Mouse (Mus musculus): ENCODE data around the gene Havcr1. TPM values are rescaled to one million over a fixed set of nuclear protein-coding genes. Genes with fewer than 3 reads are reported as not detected.
"Not testable (repeated sequence)": the region's sequence is repeated elsewhere in the genome, so short reads cannot be mapped to it uniquely, and the experiment has no call there.

Havcr1 gene
- polyA plus RNA-seq, 1 experiment from 2014 or later, result not detected

DNA sequence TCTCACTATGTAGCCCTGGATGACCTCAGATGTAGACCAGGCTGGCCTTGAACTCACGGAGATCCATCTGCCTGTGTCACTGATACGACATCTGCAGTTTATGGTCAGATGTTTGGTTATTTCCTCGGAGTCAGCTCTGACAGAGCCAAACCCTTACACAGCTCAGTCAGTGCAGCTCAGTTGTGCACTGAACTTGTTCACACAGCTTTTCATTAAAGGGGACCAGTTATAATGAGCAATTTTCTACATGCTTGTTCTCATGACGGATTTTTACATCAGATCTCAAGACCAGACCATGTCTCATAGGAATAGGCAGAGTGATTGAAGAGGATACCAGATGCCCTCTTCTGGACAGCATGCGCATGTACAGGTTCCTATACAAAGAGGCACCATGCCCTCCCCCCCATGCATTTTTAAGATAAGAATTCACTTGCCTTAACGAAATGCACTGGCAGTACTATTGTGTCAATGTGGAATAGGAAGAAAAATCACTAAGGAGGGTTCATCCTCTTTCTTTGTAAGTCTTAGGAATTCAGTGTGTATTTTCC, 1.6 kb upstream of the Havcr1 start:
- no peak for ATAC-seq (ENCODE audit: insufficient read depth, low FRiP score, low TSS enrichment)
- Histone ChIP-seq H3K27ac (ENCODE audit: low read depth, low read length) (no peak overlapping the region), H3K9me3 (ENCODE audit: control insufficient read depth, low read length) (no peaks in the 10 kb centered on the region), H3K9ac (ENCODE audit: low read length) (no peak overlapping the region), H3K27me3 (ENCODE audit: control insufficient read depth, insufficient read depth, low read length) (no peaks in the 10 kb centered on the region), H3K36me3 (ENCODE audit: control insufficient read depth, insufficient read depth, low read length) (no peaks in the 10 kb centered on the region), H3K4me1 (ENCODE audit: control insufficient read depth, insufficient read depth, low read length) (no peaks in the 10 kb centered on the region), H3K4me2 (ENCODE audit: low read depth) (no peak overlapping the region), H3K4me3 (ENCODE audit: low read depth, low read length) (no peak overlapping the region)
- no peak for DNase-seq (ENCODE audit: low spot score)
- 67% methylated on average over 6 of the region's 6 CpGs for WGBS

DNA sequence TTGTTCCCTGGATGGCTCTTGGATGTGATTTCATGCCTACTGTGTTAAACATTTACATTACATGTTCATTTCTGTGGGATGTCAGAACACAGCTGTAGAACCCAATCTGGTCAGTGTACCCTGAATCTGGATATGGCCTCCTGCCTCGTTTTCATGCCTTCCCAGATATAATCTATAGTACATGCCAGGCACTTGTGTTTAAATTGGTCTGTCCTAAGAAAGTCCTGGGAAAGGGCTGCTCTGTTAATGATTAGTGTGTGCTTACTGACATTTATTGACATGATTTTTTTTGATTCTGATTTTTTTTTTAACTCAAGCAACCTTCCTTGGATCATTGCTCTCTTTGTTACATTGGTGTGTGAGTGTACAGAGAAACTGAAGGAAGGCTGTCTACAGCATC, 263 bp upstream of the Havcr1 start:
- no peak for ATAC-seq (ENCODE audit: insufficient read depth, low FRiP score, low TSS enrichment)
- Histone ChIP-seq H3K9ac (ENCODE audit: low read length) (no peak overlapping the region), H3K4me3 (ENCODE audit: low read depth, low read length) (no peak overlapping the region), H3K36me3 (ENCODE audit: control insufficient read depth, insufficient read depth, low read length) (no peaks in the 10 kb centered on the region), H3K4me1 (ENCODE audit: control insufficient read depth, insufficient read depth, low read length) (no peaks in the 10 kb centered on the region), H3K27me3 (ENCODE audit: control insufficient read depth, insufficient read depth, low read length) (no peaks in the 10 kb centered on the region), H3K27ac (ENCODE audit: low read depth, low read length) (no peak overlapping the region), H3K9me3 (ENCODE audit: control insufficient read depth, low read length) (no peaks in the 10 kb centered on the region), H3K4me2 (ENCODE audit: low read depth) (no peak overlapping the region)
- no peak for DNase-seq (ENCODE audit: low spot score)
- WGBS, result 59% methylated on average over 1 of the region's 1 CpGs

DNA sequence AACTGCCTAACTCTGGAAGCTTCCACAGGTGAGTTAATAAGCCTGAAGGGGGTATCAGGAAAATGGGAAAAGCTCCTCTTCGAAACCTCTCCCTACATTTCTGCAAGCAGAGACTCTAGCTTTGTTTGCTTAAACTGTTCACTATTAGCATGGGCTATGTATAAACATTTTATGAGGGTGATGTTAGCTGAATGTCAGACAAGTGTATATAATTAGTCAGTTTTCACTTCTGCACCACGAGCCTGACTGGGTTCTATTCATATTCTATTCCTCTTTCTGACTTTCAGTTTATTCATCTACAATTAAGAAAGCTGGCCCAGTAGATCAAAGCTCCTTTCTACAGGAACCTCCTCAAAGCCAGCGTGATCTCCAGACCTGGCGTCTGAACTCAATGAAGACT, 4.6 kb downstream of the Havcr1 start:
- Histone ChIP-seq H3K27ac (ENCODE audit: low read depth, low read length) (no peak overlapping the region), H3K27me3 (ENCODE audit: control insufficient read depth, insufficient read depth, low read length) (no peaks in the 10 kb centered on the region), H3K4me1 (ENCODE audit: control insufficient read depth, insufficient read depth, low read length) (no peaks in the 10 kb centered on the region), H3K9me3 (ENCODE audit: control insufficient read depth, low read length) (no peaks in the 10 kb centered on the region), H3K4me2 (ENCODE audit: low read depth) (no peak overlapping the region), H3K36me3 (ENCODE audit: control insufficient read depth, insufficient read depth, low read length) (no peaks in the 10 kb centered on the region), H3K4me3 (ENCODE audit: low read depth, low read length) (no peak overlapping the region), H3K9ac (ENCODE audit: low read length) (no peak overlapping the region)
- 90% methylated on average over 4 of the region's 4 CpGs for WGBS
- no peak for DNase-seq (ENCODE audit: low spot score)
- ATAC-seq (ENCODE audit: insufficient read depth, low FRiP score, low TSS enrichment), result no peak

DNA sequence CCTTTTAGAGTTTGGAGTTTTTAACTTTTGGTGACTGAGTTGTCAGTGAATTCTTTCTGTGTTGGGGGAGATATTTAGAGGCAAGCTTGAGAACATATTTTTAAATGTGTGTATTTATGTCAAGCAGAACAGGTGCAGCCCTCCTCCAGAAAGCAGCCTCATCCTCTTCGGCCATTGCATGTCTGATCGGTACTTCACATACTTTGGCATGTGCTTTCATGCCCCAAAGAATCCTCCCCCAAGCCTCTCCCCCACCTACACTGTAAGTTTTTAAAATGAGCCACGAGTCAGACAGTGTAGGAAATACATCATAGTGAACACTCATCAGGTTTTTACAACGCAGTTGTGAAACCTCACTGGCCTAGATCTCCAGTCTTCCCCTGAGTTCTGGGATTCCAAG, 6.0 kb downstream of the Havcr1 start:
- no peaks in the 10 kb centered on the region for H3K36me3 ChIP-seq (ENCODE audit: control insufficient read depth, insufficient read depth, low read length)
- ATAC-seq (ENCODE audit: insufficient read depth, low FRiP score, low TSS enrichment) (no peak), DNase-seq (ENCODE audit: low spot score) (no peak)
- no peak overlapping the region for H3K4me3 ChIP-seq (ENCODE audit: low read depth, low read length)
- H3K9ac ChIP-seq (ENCODE audit: low read length), result no peak overlapping the region
- H3K27ac ChIP-seq (ENCODE audit: low read depth, low read length), result no peak overlapping the region
- 85% methylated on average over 4 of the region's 4 CpGs for WGBS
- H3K27me3 ChIP-seq (ENCODE audit: control insufficient read depth, insufficient read depth, low read length), result no peaks in the 10 kb centered on the region
- H3K4me2 ChIP-seq (ENCODE audit: low read depth), result no peak overlapping the region
- no peaks in the 10 kb centered on the region for H3K9me3 ChIP-seq (ENCODE audit: control insufficient read depth, low read length)
- no peaks in the 10 kb centered on the region for H3K4me1 ChIP-seq (ENCODE audit: control insufficient read depth, insufficient read depth, low read length)

DNA sequence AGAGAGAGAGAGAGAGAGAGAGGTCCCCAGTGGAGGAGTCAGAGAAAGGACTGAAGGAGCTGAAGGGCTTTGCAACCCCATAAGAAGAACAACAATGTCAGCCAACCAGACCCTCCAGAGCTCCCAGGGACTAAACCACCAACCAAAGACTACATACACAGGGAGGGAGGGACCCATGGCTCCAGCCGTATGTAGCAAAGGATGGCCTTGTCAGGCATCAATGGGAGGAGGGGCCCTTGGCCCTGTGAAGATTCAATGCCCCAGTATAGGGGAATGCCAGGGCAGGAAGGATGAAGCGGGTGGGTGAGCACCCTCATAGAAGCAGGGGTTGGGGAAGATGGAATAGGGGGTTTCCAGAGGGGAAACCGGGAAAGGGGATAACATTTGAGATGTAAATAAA, 6.8 kb downstream of the Havcr1 start:
- 83% methylated on average over 3 of the region's 3 CpGs for WGBS
- Histone ChIP-seq H3K27ac (ENCODE audit: low read depth, low read length) (no peak overlapping the region), H3K27me3 (ENCODE audit: control insufficient read depth, insufficient read depth, low read length) (no peaks in the 10 kb centered on the region), H3K4me3 (ENCODE audit: low read depth, low read length) (no peak overlapping the region), H3K9ac (ENCODE audit: low read length) (no peak overlapping the region), H3K4me1 (ENCODE audit: control insufficient read depth, insufficient read depth, low read length) (no peaks in the 10 kb centered on the region), H3K9me3 (ENCODE audit: control insufficient read depth, low read length) (no peaks in the 10 kb centered on the region), H3K36me3 (ENCODE audit: control insufficient read depth, insufficient read depth, low read length) (no peaks in the 10 kb centered on the region), H3K4me2 (ENCODE audit: low read depth) (no peak overlapping the region)
- no peak for DNase-seq (ENCODE audit: low spot score)
- no peak for ATAC-seq (ENCODE audit: insufficient read depth, low FRiP score, low TSS enrichment)

DNA sequence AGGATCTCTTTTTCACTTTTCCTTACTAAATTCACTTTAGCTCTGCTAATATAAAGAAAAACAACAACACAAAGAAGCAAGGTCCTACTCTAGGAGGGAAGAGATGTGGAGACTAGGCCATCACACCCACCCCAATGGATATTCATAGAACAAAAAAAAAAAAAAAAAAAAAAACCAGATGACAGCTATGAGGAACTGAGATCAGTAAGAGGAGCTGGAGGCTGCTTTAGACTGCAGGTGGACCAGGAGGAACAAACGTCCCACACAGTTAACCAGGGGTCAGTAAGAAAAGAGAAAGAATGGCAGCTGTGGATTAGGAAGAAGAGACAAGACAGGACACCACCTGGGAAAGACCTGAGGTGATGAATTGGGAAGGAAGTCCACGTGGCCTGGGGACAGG, 13.1 kb downstream of the Havcr1 start:
- no peaks in the 10 kb centered on the region for H3K4me1 ChIP-seq (ENCODE audit: control insufficient read depth, insufficient read depth, low read length)
- no peak overlapping the region for H3K4me2 ChIP-seq (ENCODE audit: low read depth)
- H3K27me3 ChIP-seq (ENCODE audit: control insufficient read depth, insufficient read depth, low read length), result no peaks in the 10 kb centered on the region
- DNase-seq (ENCODE audit: low spot score) (no peak), ATAC-seq (ENCODE audit: insufficient read depth, low FRiP score, low TSS enrichment) (no peak)
- no peak overlapping the region for H3K9ac ChIP-seq (ENCODE audit: low read length)
- WGBS, result 75% methylated on average over 2 of the region's 2 CpGs
- H3K27ac ChIP-seq (ENCODE audit: low read depth, low read length), result no peak overlapping the region
- no peaks in the 10 kb centered on the region for H3K9me3 ChIP-seq (ENCODE audit: control insufficient read depth, low read length)
- no peak overlapping the region for H3K4me3 ChIP-seq (ENCODE audit: low read depth, low read length)
- H3K36me3 ChIP-seq (ENCODE audit: control insufficient read depth, insufficient read depth, low read length), result no peaks in the 10 kb centered on the region

DNA sequence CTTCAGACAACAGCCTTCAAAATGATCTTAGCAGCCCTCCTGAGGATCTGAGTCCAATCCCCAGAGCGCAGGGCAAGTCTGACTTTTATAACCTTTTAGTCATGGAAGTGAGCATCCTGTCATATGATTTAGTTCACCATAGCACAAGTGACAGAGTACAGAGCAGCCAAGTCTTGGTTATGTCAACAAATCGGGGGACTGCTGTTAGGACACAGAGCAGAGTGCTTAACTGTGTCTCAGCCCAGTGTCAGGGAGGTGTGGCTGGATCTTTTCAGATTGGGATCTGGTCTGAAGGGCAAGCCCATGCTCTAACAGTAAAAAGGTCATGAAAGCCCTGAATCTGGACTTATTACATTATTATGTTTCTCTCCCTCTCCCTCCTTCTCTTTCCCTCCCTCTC, 18.8 kb downstream of the Havcr1 start:
- Histone ChIP-seq H3K4me2 (ENCODE audit: low read depth) (no peak overlapping the region), H3K27ac (ENCODE audit: low read depth, low read length) (no peak overlapping the region), H3K36me3 (ENCODE audit: control insufficient read depth, insufficient read depth, low read length) (no peaks in the 10 kb centered on the region), H3K4me3 (ENCODE audit: low read depth, low read length) (no peak overlapping the region), H3K9me3 (ENCODE audit: control insufficient read depth, low read length) (no peaks in the 10 kb centered on the region), H3K4me1 (ENCODE audit: control insufficient read depth, insufficient read depth, low read length) (no peaks in the 10 kb centered on the region), H3K27me3 (ENCODE audit: control insufficient read depth, insufficient read depth, low read length) (no peaks in the 10 kb centered on the region), H3K9ac (ENCODE audit: low read length) (no peak overlapping the region)
- ATAC-seq (ENCODE audit: insufficient read depth, low FRiP score, low TSS enrichment) (no peak), DNase-seq (ENCODE audit: low spot score) (no peak)
- 71% methylated on average over 2 of the region's 2 CpGs for WGBS

DNA sequence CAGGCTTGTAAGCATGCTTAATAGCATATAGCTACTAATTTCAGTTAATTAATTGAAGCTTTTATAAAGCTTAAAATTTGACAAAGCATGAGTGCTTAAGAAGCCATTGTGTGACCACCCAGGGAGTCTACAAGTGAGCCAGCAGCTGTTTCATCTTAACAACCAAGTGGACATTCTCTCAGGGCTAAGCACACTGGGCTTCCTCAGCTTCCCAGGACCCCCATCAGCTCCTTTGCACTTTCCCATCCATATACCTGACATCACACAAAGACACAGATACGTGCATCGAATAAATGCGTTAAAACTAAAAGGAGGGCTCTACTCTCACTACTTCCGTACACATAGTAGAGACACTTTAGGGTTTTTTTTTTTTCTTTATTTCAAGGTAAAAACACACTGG, 19.8 kb downstream of the Havcr1 start:
- no peak overlapping the region for H3K4me2 ChIP-seq (ENCODE audit: low read depth)
- no peaks in the 10 kb centered on the region for H3K9me3 ChIP-seq (ENCODE audit: control insufficient read depth, low read length)
- H3K9ac ChIP-seq (ENCODE audit: low read length), result no peak overlapping the region
- H3K27me3 ChIP-seq (ENCODE audit: control insufficient read depth, insufficient read depth, low read length), result no peaks in the 10 kb centered on the region
- H3K27ac ChIP-seq (ENCODE audit: low read depth, low read length), result no peak overlapping the region
- WGBS, result 84% methylated on average over 4 of the region's 4 CpGs
- ATAC-seq (ENCODE audit: insufficient read depth, low FRiP score, low TSS enrichment) (peak; percentile 38; the same call in 1 of the 2 replicates), DNase-seq (ENCODE audit: low spot score) (no peak)
- H3K4me1 ChIP-seq (ENCODE audit: control insufficient read depth, insufficient read depth, low read length), result no peaks in the 10 kb centered on the region
- H3K4me3 ChIP-seq (ENCODE audit: low read depth, low read length), result no peak overlapping the region
- no peaks in the 10 kb centered on the region for H3K36me3 ChIP-seq (ENCODE audit: control insufficient read depth, insufficient read depth, low read length)

DNA sequence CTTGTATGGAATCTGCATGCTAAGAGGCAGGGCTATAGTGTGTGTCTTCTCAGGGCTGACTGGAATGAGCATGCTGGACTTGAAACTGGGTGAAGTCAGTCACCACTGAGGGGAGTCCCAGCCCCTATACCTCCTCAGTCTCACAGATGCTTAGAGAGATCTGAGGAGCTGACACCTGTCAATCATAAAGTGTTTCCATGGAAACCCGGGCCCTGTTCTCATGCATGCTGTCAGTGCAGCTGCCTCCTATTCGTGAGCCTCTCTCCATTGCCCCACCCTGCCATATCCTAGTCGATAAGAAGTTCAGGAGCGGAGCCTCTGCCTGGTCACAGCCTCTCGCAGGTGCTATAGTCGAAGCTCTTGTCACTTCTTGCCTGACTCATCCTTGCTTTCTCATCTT, 20.8 kb downstream of the Havcr1 start:
- WGBS, result 92% methylated on average over 6 of the region's 6 CpGs
- not testable (repeated sequence) for DNase-seq (ENCODE audit: low spot score); H3K9ac ChIP-seq (ENCODE audit: low read length); H3K27me3 ChIP-seq (ENCODE audit: control insufficient read depth, insufficient read depth, low read length); H3K4me3 ChIP-seq (ENCODE audit: low read depth, low read length); H3K36me3 ChIP-seq (ENCODE audit: control insufficient read depth, insufficient read depth, low read length); ATAC-seq (ENCODE audit: insufficient read depth, low FRiP score, low TSS enrichment); H3K4me2 ChIP-seq (ENCODE audit: low read depth); H3K27ac ChIP-seq (ENCODE audit: low read depth, low read length); H3K4me1 ChIP-seq (ENCODE audit: control insufficient read depth, insufficient read depth, low read length); H3K9me3 ChIP-seq (ENCODE audit: control insufficient read depth, low read length)

All from neural tube, embryonic 11.5 days (tissue).